Mouse (Mus musculus): Measurements from ENCODE around the gene Gnpat. TPM values are rescaled to one million over a fixed set of nuclear protein-coding genes. Genes with fewer than 3 reads are reported as not detected.

Gnpat gene
- 112 TPM for polyA plus RNA-seq (2017; shearing (Covaris generic))

GRCm38 (mm10) chr8:124862321-124863162 lies at the start of gene Gnpat, which contains the start of gene 2810004N23Rik:
Gene Gnpat (plus strand): TSS chr8:124863033.
Gene 2810004N23Rik (minus strand): TSS chr8:124863120.

GRCm38 (mm10) chr8:124897386-124898250 lies 34.8 kb downstream of the Gnpat start, which contains the start of the genes Exoc8 and Sprtn:
Gene Exoc8 (minus strand): TSS chr8:124897705.
Gene Sprtn (plus strand): TSS chr8:124897886.

Other genes with a start within 250 kb of the Gnpat start
- 0.84 TPM for gene 2310022B05Rik, start 199.7 kb upstream of the Gnpat start, polyA plus RNA-seq (2017; shearing (Covaris generic))
- 32.4 TPM for gene Ttc13, start 141.1 kb upstream of the Gnpat start, polyA plus RNA-seq (2017; shearing (Covaris generic))
- 21.2 TPM for gene Arv1, start 140.9 kb upstream of the Gnpat start, polyA plus RNA-seq (2017; shearing (Covaris generic))
- gene Fam89a, start 111.2 kb upstream of the Gnpat start, polyA plus RNA-seq (2017; shearing (Covaris generic)): 1.8 TPM
- gene Trim67, start 69.9 kb upstream of the Gnpat start, polyA plus RNA-seq (2017; shearing (Covaris generic)): not detected
- gene 2810004N23Rik, start 87 bp downstream of the Gnpat start, polyA plus RNA-seq (2017; shearing (Covaris generic)): 34.8 TPM
- 2.3 TPM for gene Exoc8, start 34.7 kb downstream of the Gnpat start, polyA plus RNA-seq (2017; shearing (Covaris generic))
- 3.1 TPM for gene Sprtn, start 34.9 kb downstream of the Gnpat start, polyA plus RNA-seq (2017; shearing (Covaris generic))
- 4.4 TPM for gene Egln1, start 86.3 kb downstream of the Gnpat start, polyA plus RNA-seq (2017; shearing (Covaris generic))
- 52.3 TPM for gene Tsnax, start 150.0 kb downstream of the Gnpat start, polyA plus RNA-seq (2017; shearing (Covaris generic))
- gene Disc1, start 191.2 kb downstream of the Gnpat start, polyA plus RNA-seq (2017; shearing (Covaris generic)): 0.15 TPM

All from activated CD4-positive, CD25-positive, alpha-beta regulatory T cell, adult 9 weeks (primary cell).